Mouse (Mus musculus) regulatory T cell (primary cell): Measurements from ENCODE around the gene Lrp6.

Experiments
- in situ Hi-C: fragments of 300-600 bp; cut with MboI, MseI; formaldehyde crosslinking; loops from one replicate; pipeline ENCODE4 v1.15.1; 2025; ENCODE audit warnings: high pct_unique_total_duplicates

Gene Lrp6

GRCm38 (mm10) chr6:134575288-134575741 is 8.6 kb upstream of the Lrp6 start:
- in situ Hi-C loops, result no loop called here

GRCm38 (mm10) chr6:134567986-134568556 is 1.3 kb upstream of the Lrp6 start:
- in situ Hi-C loops, result loop anchor here (5.0 kb wide), 1 partner anchor 349 kb away; no protein-coding TSS in a partner anchor

GRCm38 (mm10) chr6:134566248-134566817 is 432 bp downstream of the Lrp6 start:
- in situ Hi-C loops, result loop anchor here (5.0 kb wide), 1 partner anchor 351 kb away; no protein-coding TSS in a partner anchor

GRCm38 (mm10) chr6:134565606-134566247 is 1.0 kb downstream of the Lrp6 start:
- in situ Hi-C loops, result loop anchor here (5.0 kb wide), 1 partner anchor 352 kb away; no protein-coding TSS in a partner anchor

- in situ Hi-C loops, result no loop called here
Measured at GRCm38 (mm10) chr6:134564539-134564938, 2.2 kb downstream of the Lrp6 start.

- in situ Hi-C loops, result no loop called here
Measured at GRCm38 (mm10) chr6:134559635-134560034, 7.1 kb downstream of the Lrp6 start.

- in situ Hi-C loops, result no loop called here
Measured at GRCm38 (mm10) chr6:134558546-134559129, 8.1 kb downstream of the Lrp6 start.

- in situ Hi-C loops, result no loop called here
Measured at GRCm38 (mm10) chr6:134557043-134557442, 9.7 kb downstream of the Lrp6 start.

- in situ Hi-C loops, result no loop called here
Measured at GRCm38 (mm10) chr6:134556185-134556950, 10.4 kb downstream of the Lrp6 start.

GRCm38 (mm10) chr6:134555178-134555577 is 11.6 kb downstream of the Lrp6 start:
- in situ Hi-C loops, result no loop called here

GRCm38 (mm10) chr6:134554230-134554629 is 12.5 kb downstream of the Lrp6 start:
- in situ Hi-C loops, result no loop called here

GRCm38 (mm10) chr6:134551007-134551406 is 15.8 kb downstream of the Lrp6 start:
- in situ Hi-C loops, result no loop called here

- in situ Hi-C loops, result no loop called here
Measured at GRCm38 (mm10) chr6:134550396-134550795, 16.4 kb downstream of the Lrp6 start.

GRCm38 (mm10) chr6:134544843-134545242 is 21.9 kb downstream of the Lrp6 start:
- in situ Hi-C loops, result no loop called here

- in situ Hi-C loops, result no loop called here
Measured at GRCm38 (mm10) chr6:134544093-134544492, 22.7 kb downstream of the Lrp6 start.

- in situ Hi-C loops, result no loop called here
Measured at GRCm38 (mm10) chr6:134543607-134544006, 23.2 kb downstream of the Lrp6 start.

GRCm38 (mm10) chr6:134542374-134542773 is 24.4 kb downstream of the Lrp6 start:
- in situ Hi-C loops, result no loop called here

- in situ Hi-C loops, result no loop called here
Measured at GRCm38 (mm10) chr6:134540161-134540560, 26.6 kb downstream of the Lrp6 start.

GRCm38 (mm10) chr6:134539459-134539858 is 27.3 kb downstream of the Lrp6 start:
- in situ Hi-C loops, result no loop called here

- in situ Hi-C loops, result no loop called here
Measured at GRCm38 (mm10) chr6:134538805-134539204, 28.0 kb downstream of the Lrp6 start.

- in situ Hi-C loops, result no loop called here
Measured at GRCm38 (mm10) chr6:134537461-134538117, 29.2 kb downstream of the Lrp6 start.
